Mouse (Mus musculus) lung, postnatal 0 days (tissue): ENCODE data around the gene Dpt. TPM values are rescaled to one million over a fixed set of nuclear protein-coding genes. Genes with fewer than 3 reads are reported as not detected.
"Not testable (repeated sequence)": the region's sequence is repeated elsewhere in the genome, so short reads cannot be mapped to it uniquely, and the experiment has no call there.

Source experiments
- ATAC-seq: fragments of 200-750 bp; cut with Nextera tagmentation; 2 replicates; pipeline ENCODE4 v1.8.0; 2017; ENCODE audit warnings: moderate library complexity
- DNase-seq: peaks from one replicate; pipeline ENCODE4 v3.0.0-alpha.2; 2016; ENCODE audit warnings: low spot score
- H3K27ac ChIP-seq: fragments of 300-500 bp; sonication (generic); 2 replicates; pipeline ENCODE4 v1.5.1; 2014; ENCODE audit warnings: antibody characterized with exemption, mild to moderate bottlenecking, low read length, mixed read lengths
- H3K27me3 ChIP-seq: fragments of 300-500 bp; sonication (generic); replicated peaks from 2 replicates; pipeline ENCODE4 v1.6.1; 2014; ENCODE audit warnings: low read length, mixed read lengths; ENCODE audit not compliant: insufficient read depth
- H3K36me3 ChIP-seq: fragments of 300-500 bp; sonication (generic); 2 replicates; pipeline ENCODE4 v1.6.1; 2014; ENCODE audit warnings: low read length, mixed read lengths; ENCODE audit not compliant: insufficient read depth
- H3K4me1 ChIP-seq: fragments of 300-500 bp; sonication (generic); 2 replicates; pipeline ENCODE4 v1.6.1; 2014; ENCODE audit warnings: antibody characterized with exemption, low read depth, low read length, mixed read lengths; ENCODE audit not compliant: insufficient read depth
- H3K4me2 ChIP-seq: fragments of 300-500 bp; sonication (generic); replicated peaks from 2 replicates; pipeline ENCODE4 v1.6.1; 2014; ENCODE audit warnings: low read depth, mild to moderate bottlenecking, low read length, moderate library complexity, mixed read lengths
- H3K4me3 ChIP-seq: fragments of 300-500 bp; sonication (generic); 2 replicates; pipeline ENCODE4 v1.5.1; 2014; ENCODE audit warnings: low read depth, low read length
- H3K9ac ChIP-seq: fragments of 300-500 bp; sonication (generic); replicated peaks from 2 replicates; pipeline ENCODE4 v1.6.1; 2014; ENCODE audit warnings: low read depth, mild to moderate bottlenecking
- H3K9me3 ChIP-seq: fragments of 300-500 bp; sonication (generic); 2 replicates; pipeline ENCODE4 v1.6.1; 2016; ENCODE audit warnings: low read length, mixed read lengths
- CTCF ChIP-seq: IDR thresholded peaks from 2 replicates; pipeline ENCODE4 v1.5.1; 2016; ENCODE audit warnings: antibody characterized with exemption, mild to moderate bottlenecking
- EP300 ChIP-seq: IDR thresholded peaks from 2 replicates; pipeline ENCODE4 v1.6.1; 2016; ENCODE audit warnings: antibody characterized with exemption, mild to moderate bottlenecking, control low read depth
- WGBS: fragments of 180-500 bp; shearing (Covaris S2); extraction: QIAGEN DNeasy Blood & Tissue Kit; methylation state at CpG from one replicate; pipeline ENCODE4 v1.1.7; 2014; 5-methylcytosine and 5-hydroxymethylcytosine counted together
- polyA plus RNA-seq: library from polyadenylated mRNA; unstranded; fragments of >200 nt; fragmentation: Nextera tagmentation; extraction: Ambion mirVana; gene quantifications from 2 replicates; pipeline ENCODE4 v1.2.1, GENCODE M21; 2015

Gene Dpt
- polyA plus RNA-seq, 1 experiment from 2014 or later, result 99.3 TPM

GRCm38 (mm10) chr1:164770611-164771010 is 25.8 kb upstream of the Dpt start:
- DNase-seq, result peak; percentile 94
- Histone ChIP-seq H3K27ac (no peak overlapping the region), H3K4me1 (no peaks in the 10 kb centered on the region), H3K36me3 (no peaks in the 10 kb centered on the region), H3K9me3 (no peaks in the 10 kb centered on the region), H3K9ac (no peak overlapping the region), H3K4me2 (no peak overlapping the region), H3K4me3 (no peak overlapping the region), H3K27me3 (no peaks in the 10 kb centered on the region)
- 63% methylated on average over 7 of the region's 7 CpGs for WGBS
- TF ChIP-seq EP300, result peak; percentile 78
- no peak for TF ChIP-seq CTCF
- ATAC-seq, result peak; percentile 81

GRCm38 (mm10) chr1:164780851-164781510 is 15.5 kb upstream of the Dpt start:
- H3K36me3 ChIP-seq, result no peaks in the 10 kb centered on the region
- ATAC-seq, result no peak
- H3K4me2 ChIP-seq, result no peak overlapping the region
- DNase-seq, result no peak
- TF ChIP-seq CTCF (no peak), EP300 (no peak)
- H3K27me3 ChIP-seq, result no peaks in the 10 kb centered on the region
- no peak overlapping the region for H3K9ac ChIP-seq
- no peak overlapping the region for H3K4me3 ChIP-seq
- WGBS, result 48% methylated on average over 7 of the region's 7 CpGs
- H3K27ac ChIP-seq, result no peak overlapping the region
- H3K9me3 ChIP-seq, result no peaks in the 10 kb centered on the region
- H3K4me1 ChIP-seq, result no peaks in the 10 kb centered on the region

- H3K36me3 ChIP-seq, result no peaks in the 10 kb centered on the region
- H3K4me3 ChIP-seq, result no peak overlapping the region
- DNase-seq (no peak), ATAC-seq (no peak)
- 72% methylated on average over 5 of the region's 5 CpGs for WGBS
- H3K27ac ChIP-seq, result no peak overlapping the region
- H3K4me1 ChIP-seq, result no peaks in the 10 kb centered on the region
- no peak for TF ChIP-seq EP300
- no peak for TF ChIP-seq CTCF
- H3K27me3 ChIP-seq, result no peaks in the 10 kb centered on the region
- H3K4me2 ChIP-seq, result no peak overlapping the region
- no peaks in the 10 kb centered on the region for H3K9me3 ChIP-seq
- no peak overlapping the region for H3K9ac ChIP-seq
Measured at GRCm38 (mm10) chr1:164786165-164786564, 10.3 kb upstream of the Dpt start.

- no peaks in the 10 kb centered on the region for H3K4me1 ChIP-seq
- no peak overlapping the region for H3K9ac ChIP-seq
- no peak overlapping the region for H3K27ac ChIP-seq
- no peak for TF ChIP-seq CTCF
- no peak for TF ChIP-seq EP300
- no peaks in the 10 kb centered on the region for H3K9me3 ChIP-seq
- H3K36me3 ChIP-seq, result no peaks in the 10 kb centered on the region
- H3K27me3 ChIP-seq, result no peaks in the 10 kb centered on the region
- no peak overlapping the region for H3K4me3 ChIP-seq
- WGBS, result 71% methylated on average over 7 of the region's 7 CpGs
- H3K4me2 ChIP-seq, result no peak overlapping the region
- no peak for DNase-seq
- no peak for ATAC-seq
Measured at GRCm38 (mm10) chr1:164787771-164788170, 8.7 kb upstream of the Dpt start.

GRCm38 (mm10) chr1:164788292-164788691 is 8.2 kb upstream of the Dpt start:
- Histone ChIP-seq H3K9me3 (no peaks in the 10 kb centered on the region), H3K4me2 (no peak overlapping the region), H3K27ac (no peak overlapping the region), H3K4me1 (no peaks in the 10 kb centered on the region), H3K36me3 (no peaks in the 10 kb centered on the region), H3K4me3 (no peak overlapping the region), H3K27me3 (no peaks in the 10 kb centered on the region), H3K9ac (no peak overlapping the region)
- no peak for TF ChIP-seq EP300
- no peak for TF ChIP-seq CTCF
- no peak for ATAC-seq
- 77% methylated on average over 7 of the region's 7 CpGs for WGBS
- no peak for DNase-seq

- not testable (repeated sequence) for DNase-seq, H3K27me3 ChIP-seq, H3K9me3 ChIP-seq, H3K27ac ChIP-seq, H3K4me3 ChIP-seq, H3K4me1 ChIP-seq, H3K4me2 ChIP-seq, H3K9ac ChIP-seq, H3K36me3 ChIP-seq, ATAC-seq
- 94% methylated on average over 12 of the region's 12 CpGs for WGBS
Measured at GRCm38 (mm10) chr1:164790296-164790695, 6.1 kb upstream of the Dpt start.

- no peak overlapping the region for H3K27ac ChIP-seq
- no peaks in the 10 kb centered on the region for H3K36me3 ChIP-seq
- no peak for DNase-seq
- WGBS, result 59% methylated on average over 4 of the region's 4 CpGs
- H3K9me3 ChIP-seq, result no peaks in the 10 kb centered on the region
- H3K9ac ChIP-seq, result no peak overlapping the region
- no peaks in the 10 kb centered on the region for H3K4me1 ChIP-seq
- H3K27me3 ChIP-seq, result no peaks in the 10 kb centered on the region
- H3K4me2 ChIP-seq, result no peak overlapping the region
- no peak for ATAC-seq
- no peak overlapping the region for H3K4me3 ChIP-seq
- TF ChIP-seq EP300 (no peak), CTCF (no peak)
Measured at GRCm38 (mm10) chr1:164793049-164793448, 3.4 kb upstream of the Dpt start.
